Mouse (Mus musculus): Measurements from ENCODE around the gene Cybrd1. TPM values are rescaled to one million over a fixed set of nuclear protein-coding genes. Genes with fewer than 3 reads are reported as not detected.

Gene Cybrd1
- total RNA-seq (2023) = 0.13 to 0.18 TPM (median 0.17 TPM) in 3 of 4 replicates, not detected in the other

DNA sequence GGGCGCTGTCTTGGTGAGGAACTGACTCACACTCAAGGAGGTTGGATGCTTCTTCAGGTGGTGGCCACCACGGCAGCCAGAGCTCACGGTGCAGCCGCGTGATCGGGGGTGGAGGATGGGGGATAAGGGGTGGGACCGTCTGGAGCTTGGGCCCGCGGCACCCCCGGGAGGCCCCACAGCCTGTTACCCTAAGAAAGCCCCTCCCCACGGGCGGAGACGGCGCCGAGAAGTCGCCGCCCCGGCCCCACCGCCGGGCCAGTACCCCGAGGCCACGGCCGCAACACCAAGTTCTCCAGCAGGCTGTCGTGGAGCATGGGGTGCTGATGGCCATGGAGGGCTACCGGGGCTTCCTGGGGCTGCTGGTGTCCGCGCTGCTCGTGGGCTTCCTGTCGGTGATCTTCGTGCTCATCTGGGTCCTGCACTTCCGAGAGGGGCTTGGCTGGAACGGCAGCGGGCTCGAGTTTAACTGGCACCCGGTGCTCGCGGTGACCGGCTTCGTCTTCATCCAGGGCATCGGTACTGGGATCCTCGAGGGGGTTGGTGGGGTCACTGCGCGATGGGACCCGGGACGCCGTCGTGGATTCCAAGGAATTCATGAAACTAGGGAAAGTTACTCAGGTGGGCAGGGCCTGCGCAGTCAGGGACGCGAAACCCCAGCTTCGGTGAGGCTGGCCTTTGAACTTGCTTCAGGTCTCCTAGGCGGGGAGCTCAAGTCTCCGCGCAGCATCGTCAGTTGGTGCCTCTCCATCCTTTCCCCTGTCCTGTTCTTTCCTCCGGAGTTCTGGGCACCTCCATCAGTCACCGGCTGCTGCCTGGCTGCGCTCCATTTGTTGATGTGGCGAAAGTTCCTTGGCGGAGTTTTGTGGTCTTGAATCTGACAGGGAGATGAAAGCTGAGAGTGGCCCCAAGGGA lies at the start of gene Cybrd1:
Gene Cybrd1, plus strand, starts transcription at position 127 of the 912 bp plus-strand sequence.

Other genes starting within 250 kb of the Cybrd1 start
- 18.6 to 27.1 TPM (median 20.8 TPM) in 4 replicates for gene Dcaf17, start 62.6 kb upstream of the Cybrd1 start, total RNA-seq (2023)
- 16.1 to 19.0 TPM (median 17.0 TPM) in 4 replicates for gene Mettl8, start 62.3 kb upstream of the Cybrd1 start, total RNA-seq (2023)
- 65.6 to 66.3 TPM (median 65.8 TPM) in 4 replicates for gene Dync1i2, start 93.8 kb downstream of the Cybrd1 start, total RNA-seq (2023)
- gene Slc25a12, start 249.8 kb downstream of the Cybrd1 start, total RNA-seq (2023) = 36.1 to 53.4 TPM (median 40.2 TPM) in 4 replicates